Mouse (Mus musculus) 3T3-L1 (cell line): ENCODE measurements around the gene Sdf2l1.

ENCODE experiments used
- DNase-seq: peaks from one replicate; pipeline ENCODE4 v3.0.0-alpha.2; 2015; ENCODE audit warnings: low read depth, low spot score

The Sdf2l1 gene

DNA sequence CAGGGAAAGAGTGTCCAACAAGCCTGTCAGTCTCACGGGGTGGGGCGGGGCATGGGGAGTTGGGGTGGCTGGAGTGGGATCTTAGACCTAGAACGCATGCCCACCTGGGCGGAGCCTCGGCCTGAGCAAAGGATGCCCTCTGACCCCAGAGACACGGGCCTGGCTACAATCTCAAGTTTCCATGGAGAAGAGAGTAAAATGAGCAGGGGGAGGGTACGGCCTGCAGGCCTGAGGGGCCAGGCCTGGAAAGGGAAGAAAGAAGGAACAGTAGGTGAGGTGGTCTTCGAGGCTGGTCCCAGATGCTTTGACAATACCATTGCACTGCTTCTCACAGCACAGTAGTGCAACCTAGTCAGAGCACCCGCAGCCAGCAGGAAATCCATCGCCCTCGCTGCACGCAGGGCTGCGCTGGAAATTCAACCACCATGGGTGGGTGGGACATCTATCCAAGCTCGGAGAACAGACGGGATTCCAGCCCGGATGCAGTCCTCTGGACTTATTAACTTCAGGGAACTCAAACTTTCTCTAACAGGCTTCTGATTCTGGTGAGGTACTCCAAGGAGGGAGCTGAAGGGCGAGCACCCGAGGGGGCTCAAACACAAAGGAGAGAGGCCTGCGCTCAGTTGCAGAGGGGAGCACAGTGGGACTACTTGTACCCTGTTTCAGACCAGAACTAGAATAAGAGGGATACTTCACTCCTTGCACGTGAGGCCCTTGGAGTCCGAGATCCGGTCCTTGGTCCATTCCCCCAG lies 7.9 kb downstream of the Sdf2l1 start:
- no peak for DNase-seq

DNA sequence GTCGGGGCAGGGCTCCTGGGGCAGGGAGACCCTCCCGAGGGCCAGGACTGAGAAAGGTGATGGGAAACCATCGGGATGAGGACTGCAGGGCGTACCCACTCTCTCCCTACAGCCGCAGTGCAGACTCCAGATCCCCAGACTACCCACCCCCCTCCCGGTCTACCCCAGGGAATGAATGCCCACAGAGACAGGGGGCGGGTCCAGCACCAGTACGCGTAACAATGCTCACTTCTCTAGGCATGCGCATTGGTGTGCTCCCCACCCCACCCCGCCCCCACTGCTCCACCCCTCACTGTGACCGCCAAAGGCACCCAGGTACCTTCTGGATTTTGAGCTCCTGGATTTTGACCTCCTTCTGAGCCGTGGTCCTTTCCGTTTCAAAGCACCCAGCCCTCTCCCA lies 10.6 kb downstream of the Sdf2l1 start:
- DNase-seq: no peak

DNA sequence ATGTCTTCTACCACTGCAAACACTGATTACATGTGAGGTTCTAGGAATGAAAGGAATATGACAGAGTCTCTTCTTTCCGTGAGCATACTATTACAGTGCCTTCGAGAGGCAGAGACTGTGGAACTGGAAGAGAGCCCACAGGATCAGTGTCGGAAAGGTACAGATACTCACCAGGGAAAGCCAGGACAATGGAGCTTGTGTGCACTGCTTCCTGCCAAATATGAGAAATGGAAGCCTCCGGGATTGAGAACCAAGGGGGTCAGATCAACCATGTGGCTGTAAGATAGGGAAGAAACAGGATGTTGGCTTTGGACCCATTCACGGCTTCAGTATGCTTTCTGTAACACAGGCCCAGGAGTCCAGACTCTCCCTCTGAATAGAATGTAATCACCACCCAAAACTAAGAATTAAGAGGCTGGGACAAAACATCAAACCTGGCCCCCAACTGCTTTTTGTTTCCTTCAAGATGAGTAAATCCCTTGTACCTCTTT lies 14.8 kb downstream of the Sdf2l1 start:
- no peak for DNase-seq

DNA sequence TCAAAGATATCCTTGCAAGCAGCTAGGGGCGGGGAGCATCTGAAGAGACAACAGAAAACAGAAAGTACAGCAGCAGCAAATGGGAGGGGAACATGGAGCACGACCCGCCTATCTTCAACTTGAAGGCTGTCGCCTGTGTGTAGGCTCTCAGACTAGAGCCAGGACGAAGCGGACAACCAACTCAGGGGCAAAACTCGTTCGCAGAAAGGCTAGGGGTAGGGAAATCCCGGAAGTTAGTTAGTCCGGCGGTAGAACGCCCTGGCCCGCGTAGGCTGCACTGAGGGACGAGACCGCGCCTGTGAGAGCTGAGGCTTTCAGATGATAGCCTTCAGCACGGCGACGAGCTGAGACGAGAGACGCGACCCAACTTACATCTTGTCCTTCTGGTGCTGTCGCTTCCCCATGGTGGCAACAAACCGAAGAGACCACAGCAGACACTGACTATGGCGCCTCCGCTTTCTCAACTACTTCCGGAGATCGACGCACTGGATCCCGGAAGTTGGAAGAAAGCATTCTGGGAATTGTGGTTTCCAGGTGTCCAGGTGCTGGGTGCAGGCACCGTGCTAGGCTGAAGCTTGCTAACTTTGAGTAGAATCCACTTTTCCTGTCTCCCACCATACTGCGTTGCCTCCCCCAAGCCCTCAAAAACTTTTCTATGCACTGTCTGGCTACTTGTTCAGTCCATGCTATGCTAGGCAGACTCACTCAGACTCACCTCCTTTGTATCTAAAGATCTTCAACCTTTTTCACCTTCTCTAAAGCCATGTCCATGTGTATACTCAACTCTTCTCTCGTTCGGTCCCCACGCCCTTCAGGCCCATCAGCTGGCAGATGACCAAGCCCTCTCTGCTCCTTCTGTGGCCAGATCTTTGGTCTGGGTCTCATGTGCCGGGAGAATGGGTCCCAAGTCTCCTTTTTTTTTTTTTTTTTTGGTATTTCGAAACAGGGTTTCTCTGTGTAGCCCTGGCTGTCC lies 21.1 kb downstream of the Sdf2l1 start, which contains the start of gene Ppil2:
TSS of gene Ppil2 (minus strand) at position 487 of the 973 bp plus-strand sequence.
- peak; percentile 91 for DNase-seq

DNA sequence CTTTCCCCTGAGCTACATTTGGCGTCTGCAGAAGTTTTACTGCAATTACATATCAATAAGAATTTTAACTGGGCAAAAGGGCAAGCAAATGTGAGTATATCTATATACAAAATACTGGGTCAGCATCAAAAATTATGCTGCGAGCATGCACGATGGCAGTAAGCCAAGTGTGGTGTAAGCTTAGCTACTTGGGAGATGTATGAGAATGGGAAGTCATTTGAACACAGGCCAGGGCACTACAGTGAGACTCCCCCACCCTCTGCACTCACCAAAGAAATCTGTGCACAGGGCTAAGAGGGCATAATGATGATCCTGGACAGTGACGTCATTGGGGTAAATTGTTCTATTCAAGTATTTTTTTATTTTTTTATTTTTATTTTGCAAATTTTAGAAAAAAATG lies 27.6 kb downstream of the Sdf2l1 start:
- DNase-seq: no peak

DNA sequence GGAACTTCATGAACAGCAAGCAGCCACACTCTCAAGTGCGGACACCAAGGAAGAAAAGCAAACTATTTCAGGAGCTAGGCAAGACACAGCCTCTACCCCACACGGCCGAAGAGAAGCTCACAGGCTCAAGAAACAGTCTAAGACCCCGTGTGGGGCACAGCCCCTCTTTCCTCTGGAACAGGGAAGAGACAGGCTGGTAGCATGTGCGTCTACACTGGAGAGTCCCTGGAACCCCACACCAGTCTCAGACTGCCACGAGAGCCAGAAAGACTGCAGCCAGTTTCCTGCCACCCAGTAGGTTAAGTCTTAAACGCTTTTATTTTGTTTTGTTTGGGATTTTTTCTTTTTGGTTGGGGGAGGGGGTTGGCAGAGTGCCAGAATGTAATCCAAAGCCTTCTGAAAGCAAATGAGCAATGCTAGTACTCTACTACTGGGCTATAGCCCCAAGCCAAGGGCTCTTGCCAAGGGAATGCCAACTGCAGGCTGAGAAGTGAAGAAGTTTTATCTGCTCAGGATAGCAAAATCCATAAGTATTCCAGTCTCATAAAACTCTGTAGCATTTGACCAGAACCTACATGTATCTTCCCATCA lies 29.5 kb downstream of the Sdf2l1 start:
- DNase-seq: peak; percentile 66

DNA sequence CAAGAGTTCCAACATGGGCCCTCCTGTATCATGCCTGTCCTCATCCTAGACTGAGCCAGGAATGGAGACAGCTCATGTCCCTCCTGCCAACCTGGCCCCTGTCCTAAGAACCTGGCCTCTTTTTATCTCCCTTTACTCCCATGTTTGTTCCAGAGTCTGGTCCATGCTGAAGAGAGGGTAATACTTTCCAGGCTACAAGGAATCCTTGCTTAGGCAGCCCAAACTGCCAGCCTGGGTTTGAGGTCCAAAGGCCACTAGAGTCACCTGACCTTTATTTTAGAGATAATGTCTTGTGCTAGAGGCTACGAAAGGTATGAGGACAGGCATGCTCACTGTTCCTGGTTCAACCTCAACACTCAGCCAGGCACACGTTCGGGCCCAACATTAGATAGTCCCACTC lies 35.2 kb downstream of the Sdf2l1 start:
- DNase-seq: no peak

DNA sequence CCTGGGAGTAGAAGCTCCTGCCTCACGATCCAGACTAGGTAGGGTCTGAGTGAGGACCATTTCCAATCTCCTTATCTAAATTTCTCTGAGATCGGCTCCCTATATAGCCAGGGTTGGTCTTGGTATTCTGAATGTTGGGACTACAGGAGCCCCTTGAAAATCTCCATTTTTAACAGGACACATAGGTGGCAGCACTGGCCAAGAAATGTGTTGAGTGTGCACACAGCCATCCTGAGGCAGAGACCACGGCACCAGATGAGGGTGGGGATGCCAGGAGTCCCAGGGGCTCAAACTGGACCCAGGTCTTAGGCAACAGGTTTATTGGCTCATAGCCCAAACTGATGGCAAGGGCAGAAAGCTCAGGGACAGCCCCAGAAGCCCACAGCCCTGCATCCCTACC lies 43.8 kb downstream of the Sdf2l1 start:
- no peak for DNase-seq

DNA sequence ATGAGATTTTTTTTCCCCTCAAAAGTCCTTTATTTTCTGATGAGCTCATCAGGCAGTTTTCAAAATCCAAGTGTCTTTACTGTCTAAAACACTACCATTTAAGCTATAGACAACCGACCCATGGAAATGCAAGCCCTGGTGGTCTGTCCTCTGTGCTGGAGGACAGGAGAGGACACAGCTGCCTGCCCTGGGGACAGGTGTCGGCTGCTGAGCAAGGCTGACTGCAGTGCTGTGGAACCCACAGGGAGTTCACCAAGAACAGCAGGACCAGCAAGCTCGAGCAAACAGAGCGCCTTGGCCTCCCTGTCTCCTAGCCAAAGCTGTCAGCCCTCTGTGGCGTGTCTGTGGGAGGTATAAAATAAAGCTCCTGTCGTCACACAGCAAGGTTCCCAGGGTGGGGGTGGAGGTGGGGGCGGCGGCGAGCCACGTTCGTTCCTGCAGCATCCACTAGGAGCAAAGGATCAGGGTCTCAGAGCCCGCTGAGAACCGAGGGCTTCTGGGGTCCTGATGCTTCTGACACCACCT lies 45.5 kb downstream of the Sdf2l1 start:
- DNase-seq: no peak

DNA sequence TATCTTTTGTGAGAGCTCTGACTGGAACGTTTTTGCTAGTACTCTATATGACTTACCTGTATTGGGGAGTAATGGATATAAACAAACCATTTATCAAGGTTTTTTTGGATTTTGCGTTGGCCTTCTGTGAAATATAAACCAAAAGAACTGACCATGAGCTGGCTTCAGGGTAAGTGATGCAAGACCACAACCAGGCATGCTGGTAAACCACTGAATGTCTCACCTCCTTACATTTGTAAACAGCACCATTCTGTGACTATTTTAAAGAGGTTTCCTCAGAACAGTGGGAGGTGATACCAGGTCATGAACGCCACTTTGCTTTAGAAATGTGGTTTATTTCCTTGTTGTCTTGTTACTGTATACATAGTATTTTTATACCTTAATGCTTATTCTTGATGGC lies 45.9 kb downstream of the Sdf2l1 start:
- no peak for DNase-seq

DNA sequence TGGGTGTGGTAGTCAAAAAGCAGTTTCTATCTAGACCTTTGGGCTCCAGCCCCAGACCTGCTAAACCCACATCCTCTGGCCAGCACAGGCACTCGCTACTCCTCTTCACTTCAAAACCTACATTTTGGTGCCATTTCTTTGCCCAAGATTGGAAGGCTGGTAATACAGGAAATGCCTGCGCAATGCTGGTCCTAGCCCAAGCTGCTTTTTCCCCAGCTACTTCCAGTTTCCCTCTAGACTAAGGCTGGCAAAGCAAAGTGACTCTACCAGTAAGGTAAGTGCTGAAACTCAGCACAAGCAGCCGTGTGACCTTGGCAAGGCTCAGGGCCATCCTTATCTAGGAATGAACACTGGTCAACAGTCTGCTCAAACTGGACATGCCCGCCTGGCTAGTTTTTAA lies 46.5 kb downstream of the Sdf2l1 start:
- DNase-seq: no peak

DNA sequence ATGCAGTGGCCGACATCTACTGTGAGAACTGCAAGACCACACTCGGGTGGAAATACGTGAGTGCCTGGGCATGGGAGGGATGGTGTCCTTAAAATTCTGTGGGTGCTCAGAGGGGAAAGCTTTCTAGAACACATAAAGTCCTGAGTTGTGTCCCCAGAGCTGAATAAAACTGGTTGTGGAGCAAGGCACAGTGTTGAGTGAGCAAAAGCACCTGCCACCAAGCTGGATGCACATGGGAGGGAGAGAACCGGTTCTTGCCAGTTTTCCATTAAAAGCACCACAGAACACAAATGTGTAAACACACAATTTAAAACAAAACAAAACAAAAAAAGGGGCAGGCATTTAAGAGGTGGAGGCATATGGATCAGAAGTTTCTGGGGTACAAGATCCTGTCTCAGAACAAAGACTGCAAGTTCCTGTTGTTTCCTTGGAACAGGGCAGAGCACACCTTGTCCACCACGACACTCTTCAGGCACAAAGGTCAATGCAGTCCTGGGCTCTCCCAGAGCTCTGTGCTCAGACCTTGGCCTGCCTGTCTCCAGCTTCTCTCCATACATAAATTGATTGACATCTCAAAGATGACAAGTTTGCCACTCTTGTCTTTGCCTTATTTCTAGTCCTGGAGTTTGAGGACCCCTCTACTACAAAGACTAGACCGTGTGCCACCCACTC lies 49.9 kb downstream of the Sdf2l1 start:
- DNase-seq: no peak
